Mouse (Mus musculus) gonadal fat pad, adult 2 months (tissue): ENCODE measurements around the gene Ano6. TPM values are rescaled to one million over a fixed set of nuclear protein-coding genes. Genes with fewer than 3 reads are reported as not detected.

Experiments used
- DNase-seq: peaks from one replicate; pipeline ENCODE4 v3.0.0-alpha.2; 2012; ENCODE audit warnings: low read depth
- polyA plus RNA-seq: library from polyadenylated mRNA; depleted of rRNA; stranded (reverse); fragments of >200 nt; gene quantifications from 2 replicates; pipeline ENCODE4 v1.2.3, GENCODE M21; 2012

Gene Ano6
- polyA plus RNA-seq, 1 experiment: 53.8 TPM

GRCm38 (mm10) chr15:95768703-95769102 lies 21.9 kb upstream of the Ano6 start:
- DNase-seq: no peak

DNA sequence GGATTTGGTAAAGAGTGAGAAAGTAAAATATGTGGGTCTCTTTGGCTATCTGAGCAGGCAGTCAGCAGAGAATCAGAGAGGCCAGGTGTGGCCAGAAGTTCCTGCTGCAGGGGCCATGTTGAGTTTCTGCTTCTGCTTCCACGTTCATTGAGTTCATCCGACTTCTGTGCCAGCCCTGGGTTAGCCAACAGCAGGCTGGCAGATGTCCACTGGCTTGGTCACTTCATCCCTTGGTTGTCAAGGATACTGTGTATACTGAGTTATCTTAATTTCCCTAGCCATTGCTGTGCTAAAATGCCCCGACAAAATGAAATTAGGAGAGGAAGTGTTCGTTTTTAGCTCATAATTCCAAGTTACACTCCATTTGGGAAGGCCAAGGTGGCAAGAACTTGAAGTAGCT lies 21.1 kb upstream of the Ano6 start:
- no peak for DNase-seq

DNA sequence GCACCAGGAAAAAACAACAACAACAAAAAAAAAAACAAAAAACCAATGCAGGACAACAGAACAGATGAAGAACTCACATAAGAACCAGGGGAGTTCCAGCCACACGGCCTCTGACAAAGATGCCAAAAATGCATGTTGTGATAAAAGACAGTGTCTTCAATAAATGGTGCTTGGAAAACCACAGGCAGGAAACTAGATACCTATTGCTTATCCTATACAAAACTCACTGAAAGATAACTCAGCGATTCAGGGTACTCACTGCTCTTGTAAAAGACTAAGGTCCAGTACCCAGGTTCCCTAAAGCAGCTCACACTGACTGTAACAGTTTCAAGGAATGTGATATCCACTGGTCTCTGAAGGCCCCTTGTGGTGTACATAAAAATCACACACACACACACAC lies 20.3 kb upstream of the Ano6 start:
- DNase-seq: no peak

GRCm38 (mm10) chr15:95772374-95772773 lies 18.3 kb upstream of the Ano6 start:
- no peak for DNase-seq

GRCm38 (mm10) chr15:95772861-95773836 lies 17.5 kb upstream of the Ano6 start:
- no peak for DNase-seq

DNA sequence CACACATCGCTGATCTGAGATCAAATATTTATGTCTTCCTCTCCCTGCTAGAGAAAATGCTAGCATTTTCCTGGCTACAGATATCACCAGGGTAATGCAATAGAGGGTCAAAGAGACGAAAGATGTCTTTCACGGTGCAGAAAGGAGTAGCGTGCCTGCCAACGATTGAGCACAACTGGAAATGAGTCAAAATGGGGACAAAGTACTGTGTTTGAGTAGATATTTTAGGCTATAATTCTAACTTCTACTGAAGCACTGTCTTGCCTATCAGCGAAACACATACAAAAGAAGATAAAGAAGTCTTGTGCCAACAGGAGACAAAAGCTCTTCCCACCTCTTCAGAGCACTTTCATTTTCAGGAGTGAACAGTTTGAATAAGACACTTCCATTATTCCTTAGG lies 16.4 kb upstream of the Ano6 start:
- DNase-seq: no peak

GRCm38 (mm10) chr15:95774674-95775414 lies 15.8 kb upstream of the Ano6 start:
- DNase-seq: no peak

DNA sequence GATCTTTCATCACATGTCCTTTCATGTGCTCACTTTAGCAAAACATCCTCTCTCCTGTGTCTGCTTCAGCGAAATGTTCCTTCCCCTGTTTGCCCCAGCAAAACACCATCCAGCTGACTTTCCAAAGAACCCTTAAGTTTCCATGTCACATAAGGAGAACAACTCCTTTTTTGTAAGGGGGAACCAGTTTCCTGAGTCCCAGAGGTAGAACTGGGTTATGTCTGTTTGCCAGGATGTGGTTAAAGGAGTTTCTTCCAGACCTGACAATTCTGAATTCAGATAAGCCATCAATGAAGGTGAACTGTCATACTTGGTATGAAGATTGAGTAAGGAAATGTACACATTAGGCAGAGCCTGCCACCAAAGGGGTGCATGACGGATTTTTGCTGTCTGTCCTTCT lies 12.9 kb upstream of the Ano6 start:
- DNase-seq: no peak

GRCm38 (mm10) chr15:95778710-95779109 lies 11.9 kb upstream of the Ano6 start:
- DNase-seq: no peak

DNA sequence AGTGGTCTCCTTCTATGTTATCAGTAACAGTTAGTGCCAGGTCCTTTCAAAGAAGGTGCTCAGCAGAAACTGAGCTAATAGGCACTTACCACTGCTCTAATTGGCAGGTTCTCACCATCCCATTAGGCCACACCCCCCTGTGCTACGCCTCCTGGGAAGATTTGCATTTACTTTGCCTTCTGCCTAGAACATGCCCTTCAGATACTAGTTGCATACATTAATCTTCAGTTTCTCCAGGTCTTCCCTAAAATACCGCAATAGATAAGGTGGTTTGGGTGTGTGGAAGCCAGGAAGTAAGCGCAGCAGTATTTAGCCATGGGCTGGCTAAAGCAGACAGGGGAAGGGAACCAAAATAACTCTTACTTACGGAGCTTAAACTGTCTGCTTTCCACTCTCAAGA lies 4.0 kb upstream of the Ano6 start:
- DNase-seq: no peak

- DNase-seq: no peak
Observed at GRCm38 (mm10) chr15:95787578-95787977, 3.1 kb upstream of the Ano6 start.

- no peak for DNase-seq
Observed at GRCm38 (mm10) chr15:95789562-95790528, 798 bp upstream of the Ano6 start.

DNA sequence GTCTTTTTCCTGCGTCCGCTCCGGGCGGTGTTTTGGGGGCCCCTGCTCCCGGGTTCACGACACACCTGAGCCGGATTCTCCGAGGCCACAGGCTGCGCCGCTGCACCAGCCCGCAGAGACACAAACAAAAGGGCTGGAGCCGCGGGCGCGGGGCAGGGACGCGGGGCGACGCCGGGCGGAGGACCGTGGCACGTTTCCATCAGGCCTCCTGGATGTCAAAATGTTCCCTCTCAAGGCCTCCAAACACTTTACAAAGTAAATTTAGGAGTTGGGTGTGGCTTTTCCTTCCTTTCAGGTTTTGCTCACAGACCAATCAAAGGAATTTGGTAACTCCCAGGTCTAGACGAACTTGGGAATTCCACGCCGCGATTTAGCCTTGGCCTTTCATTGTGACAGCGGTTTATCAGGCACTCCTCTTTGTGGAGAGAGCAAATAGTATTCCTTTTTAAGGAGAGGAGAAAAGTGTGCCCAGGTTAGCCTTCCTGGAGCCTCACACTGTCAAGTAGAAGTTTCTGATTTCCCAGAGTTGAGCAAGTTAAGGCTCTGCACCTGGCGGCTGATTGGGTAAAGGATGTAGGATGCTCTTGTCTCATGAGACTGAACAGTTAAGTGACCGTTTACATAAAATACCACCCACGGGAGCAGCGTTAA lies 623 bp downstream of the Ano6 start:
- DNase-seq: no peak

DNA sequence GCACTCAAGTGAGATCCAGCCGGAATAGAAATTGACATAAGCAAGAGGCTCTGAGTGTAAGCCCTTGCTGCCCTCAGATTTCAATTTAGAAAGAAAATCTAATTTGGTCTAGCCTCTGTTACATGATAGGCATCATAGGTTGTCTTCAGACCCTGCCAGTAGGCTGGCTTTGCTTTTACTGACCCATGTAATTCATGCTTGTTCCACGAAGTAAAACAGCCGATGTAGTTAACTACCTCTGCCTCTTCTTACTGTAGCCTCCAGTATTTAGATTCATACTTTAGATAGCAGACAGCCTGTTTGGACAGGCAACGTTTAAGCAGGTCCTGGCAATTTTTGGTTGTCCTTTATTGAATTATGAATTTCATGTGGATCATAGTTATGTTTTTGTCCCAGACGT lies 1.2 kb downstream of the Ano6 start:
- DNase-seq: no peak

DNA sequence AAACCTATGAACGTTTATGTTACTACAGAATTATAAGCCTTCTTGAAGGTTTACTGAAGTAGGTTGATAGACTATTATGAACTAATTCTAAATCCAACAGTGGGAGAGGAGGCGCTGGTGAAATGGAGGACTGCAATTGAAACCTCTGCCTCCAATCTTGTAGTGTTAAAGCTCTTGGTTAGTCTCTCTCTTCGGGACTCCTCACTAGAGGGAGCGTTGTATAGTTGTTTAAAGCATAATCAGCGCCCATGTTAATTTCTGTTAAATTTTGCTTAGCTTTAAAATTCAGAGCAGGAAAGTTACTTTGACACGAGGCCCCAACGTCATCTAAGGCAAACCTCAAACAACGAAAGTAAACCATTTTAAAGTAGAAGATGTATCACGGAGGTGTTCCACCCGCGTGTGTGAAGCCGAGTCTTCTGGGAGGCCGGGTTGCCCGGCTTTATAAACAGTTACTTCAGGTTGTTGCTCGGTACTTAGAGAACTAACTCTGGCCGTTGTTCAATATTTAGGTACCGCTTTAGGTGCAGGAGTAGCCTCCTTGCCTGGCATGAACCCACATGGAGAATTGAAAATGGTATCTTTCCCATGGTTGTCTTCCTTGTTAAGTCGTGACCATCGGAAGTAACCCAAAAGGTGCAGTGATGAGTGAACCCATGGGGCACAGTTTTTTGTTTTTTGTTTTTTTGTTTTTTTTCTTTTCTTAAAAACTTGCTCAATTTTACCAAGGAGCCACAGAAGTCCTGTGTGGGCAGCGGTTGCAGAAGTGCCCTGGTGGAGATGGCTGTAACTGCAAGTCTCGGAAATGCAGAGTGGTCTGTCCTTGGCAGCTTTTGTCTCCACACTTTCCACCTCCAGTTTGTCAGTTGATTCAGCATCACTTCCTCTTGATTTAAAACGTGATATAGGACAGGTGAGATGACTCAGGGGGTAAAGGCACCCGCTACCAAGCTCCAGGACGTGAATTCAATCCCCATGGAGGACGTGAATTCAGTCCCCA lies 1.9 kb downstream of the Ano6 start:
- no peak for DNase-seq

GRCm38 (mm10) chr15:95793748-95794491 lies 3.3 kb downstream of the Ano6 start:
- DNase-seq: no peak

- DNase-seq: no peak
Observed at GRCm38 (mm10) chr15:95794611-95795565, 4.2 kb downstream of the Ano6 start.

DNA sequence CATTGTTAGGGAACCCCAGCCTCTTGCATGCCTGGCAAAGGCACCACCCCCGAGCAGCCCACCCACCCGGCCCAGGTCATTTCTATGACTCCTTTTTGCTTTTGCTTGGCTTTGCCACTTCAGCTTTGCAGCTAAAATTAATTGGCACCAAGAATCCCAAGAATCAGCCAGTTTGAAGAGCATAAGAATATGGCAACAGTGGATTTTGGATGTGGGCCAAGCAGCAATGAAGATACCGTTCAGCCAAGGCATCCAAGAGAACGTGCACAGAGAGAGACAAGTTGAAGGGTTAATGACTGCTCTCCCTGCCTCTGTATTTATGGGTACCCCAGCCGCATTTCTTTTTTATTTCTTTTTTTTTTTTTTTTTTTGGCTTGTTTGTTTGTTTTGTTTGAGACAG lies 5.4 kb downstream of the Ano6 start:
- no peak for DNase-seq
